Mouse (Mus musculus) adrenal gland, postnatal 36 days (tissue): Measurements from ENCODE around the gene Lman1l. TPM values are rescaled to one million over a fixed set of nuclear protein-coding genes. Genes with fewer than 3 reads are reported as not detected.

Experiments
- DNase-seq, 2 experiments: peaks; one replicate each; pipeline ENCODE4 v3.0.0; 2021; ENCODE audit warnings: mixed read lengths in 1 of 2
- total RNA-seq, 2 experiments: library from RNA; stranded (reverse); gene quantifications; 2 replicates each; pipeline ENCODE4 v1.2.3; 2021

The Lman1l gene
- total RNA-seq, 2 experiments from 2014 or later = not detected

DNA sequence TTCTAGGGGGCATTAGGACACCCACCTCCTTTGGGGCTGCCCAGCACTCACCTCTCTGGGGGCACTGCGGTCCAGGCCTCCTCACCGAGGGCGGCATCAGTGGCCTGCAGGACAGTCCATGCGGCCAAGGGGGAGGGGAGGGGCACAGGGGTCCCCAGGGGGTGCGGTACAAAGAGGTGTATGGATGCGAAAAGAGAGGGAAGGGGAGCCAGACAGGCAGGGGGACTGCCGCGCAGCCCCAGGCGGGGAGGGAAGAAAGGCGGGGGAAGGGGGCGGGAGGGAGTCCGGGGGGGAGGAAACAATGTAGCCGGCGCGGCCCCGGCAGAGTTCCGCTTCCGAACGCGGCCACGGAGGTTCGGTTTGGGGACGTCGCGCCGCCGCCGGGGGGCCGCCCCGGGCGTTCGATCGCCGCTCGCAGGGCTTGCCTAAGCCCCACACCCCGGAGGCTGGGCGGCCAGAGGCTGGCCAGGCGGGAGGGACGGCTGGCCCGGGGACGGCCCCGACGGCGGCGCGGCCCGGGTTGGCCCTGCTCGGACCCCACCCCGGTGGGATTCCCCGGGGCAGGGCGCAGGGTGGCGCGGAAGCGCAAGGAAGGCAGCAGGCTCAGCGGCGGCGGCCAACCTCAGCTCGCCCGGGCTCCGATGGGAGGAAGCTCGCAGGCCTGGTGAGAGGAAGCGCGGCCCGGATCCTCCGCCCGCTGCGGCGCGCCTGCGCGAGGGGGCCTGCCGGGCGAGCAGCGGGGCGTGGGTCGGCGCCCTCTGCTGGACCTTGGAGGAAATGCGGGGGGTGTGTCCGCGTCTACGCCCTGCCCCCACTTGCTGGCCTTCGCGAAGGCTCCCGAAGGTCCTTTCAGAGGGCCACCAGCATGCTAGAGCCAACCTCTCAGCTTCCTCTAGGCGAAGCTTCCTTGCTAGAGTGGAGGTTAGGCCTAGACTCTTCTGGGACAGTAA, 24.6 kb upstream of the Lman1l start:
- peak; percentile 96 for DNase-seq

DNA sequence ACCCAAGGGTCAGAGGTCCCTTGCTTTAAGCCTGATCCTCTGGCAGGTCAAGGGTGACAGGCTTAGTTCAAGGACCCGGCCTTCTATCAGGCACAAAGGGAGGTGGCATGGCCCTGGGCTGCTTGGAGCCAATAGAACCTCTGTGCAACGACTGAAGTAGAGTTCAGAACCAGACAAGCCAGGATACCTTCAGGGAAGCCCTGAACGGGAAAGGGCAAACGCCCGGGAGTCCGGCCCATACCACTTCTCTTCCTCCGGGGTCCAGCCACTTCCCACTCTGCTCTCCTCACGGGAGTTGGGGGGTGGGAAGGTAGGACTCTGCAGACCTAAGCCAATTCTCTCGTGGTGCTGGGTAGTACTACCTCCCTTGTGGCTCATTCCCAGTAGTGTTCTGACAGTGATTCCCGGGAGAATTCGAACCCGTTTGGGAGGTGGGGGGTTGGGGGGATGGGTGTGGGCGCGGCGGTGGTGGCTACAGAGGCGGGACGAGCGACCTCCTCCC, 23.9 kb upstream of the Lman1l start:
- peak; percentile 55 to 58 for DNase-seq

DNA sequence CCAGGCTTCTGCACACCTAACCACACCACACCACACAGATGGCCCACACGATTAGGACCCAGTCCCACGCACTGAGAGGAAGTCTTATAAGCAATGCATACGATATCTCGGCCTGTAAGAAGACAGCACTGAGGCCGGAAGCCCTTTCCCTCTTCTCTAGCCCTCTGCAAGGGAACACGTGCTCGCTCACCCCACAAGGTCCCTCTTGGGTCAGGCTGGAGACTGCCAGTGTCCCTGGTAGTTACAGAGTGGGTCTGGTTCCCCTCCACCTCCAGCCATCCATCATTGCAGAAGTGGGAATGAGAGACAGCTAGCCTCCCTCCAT, 23.2 kb upstream of the Lman1l start:
- DNase-seq = no peak

DNA sequence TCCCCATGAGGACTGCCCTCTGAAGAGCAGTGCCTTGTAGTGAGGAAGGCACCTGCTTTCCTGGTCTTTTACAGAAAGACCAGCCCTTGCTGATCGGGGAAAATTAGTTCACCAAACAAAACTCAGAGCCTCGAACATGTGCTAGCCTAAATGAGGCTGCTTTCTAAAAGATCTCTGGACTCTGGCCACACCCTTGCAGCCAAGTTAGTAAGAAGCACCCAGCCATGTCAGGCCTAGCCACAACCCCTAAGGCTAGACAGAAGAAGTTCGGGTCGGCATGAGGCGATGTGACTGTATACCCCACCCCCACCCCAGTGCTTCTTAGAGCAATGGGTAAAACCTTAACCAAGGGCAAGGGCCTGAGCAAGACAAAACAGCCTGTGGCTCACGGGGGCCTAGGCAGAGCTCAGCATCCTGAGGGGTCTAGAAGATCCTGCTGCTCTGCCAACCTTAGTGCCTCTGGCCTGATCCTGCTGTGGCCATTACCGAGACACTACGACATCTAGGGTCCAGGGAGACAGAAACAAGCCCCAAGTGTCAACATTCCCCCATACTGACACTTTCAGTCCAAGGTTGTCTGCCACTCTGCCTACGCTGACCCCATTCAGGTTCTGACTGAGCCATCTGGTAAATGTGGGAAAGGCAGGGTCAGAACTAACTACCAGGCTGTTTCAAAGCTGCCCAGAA, 22.7 kb upstream of the Lman1l start:
- no peak for DNase-seq

DNA sequence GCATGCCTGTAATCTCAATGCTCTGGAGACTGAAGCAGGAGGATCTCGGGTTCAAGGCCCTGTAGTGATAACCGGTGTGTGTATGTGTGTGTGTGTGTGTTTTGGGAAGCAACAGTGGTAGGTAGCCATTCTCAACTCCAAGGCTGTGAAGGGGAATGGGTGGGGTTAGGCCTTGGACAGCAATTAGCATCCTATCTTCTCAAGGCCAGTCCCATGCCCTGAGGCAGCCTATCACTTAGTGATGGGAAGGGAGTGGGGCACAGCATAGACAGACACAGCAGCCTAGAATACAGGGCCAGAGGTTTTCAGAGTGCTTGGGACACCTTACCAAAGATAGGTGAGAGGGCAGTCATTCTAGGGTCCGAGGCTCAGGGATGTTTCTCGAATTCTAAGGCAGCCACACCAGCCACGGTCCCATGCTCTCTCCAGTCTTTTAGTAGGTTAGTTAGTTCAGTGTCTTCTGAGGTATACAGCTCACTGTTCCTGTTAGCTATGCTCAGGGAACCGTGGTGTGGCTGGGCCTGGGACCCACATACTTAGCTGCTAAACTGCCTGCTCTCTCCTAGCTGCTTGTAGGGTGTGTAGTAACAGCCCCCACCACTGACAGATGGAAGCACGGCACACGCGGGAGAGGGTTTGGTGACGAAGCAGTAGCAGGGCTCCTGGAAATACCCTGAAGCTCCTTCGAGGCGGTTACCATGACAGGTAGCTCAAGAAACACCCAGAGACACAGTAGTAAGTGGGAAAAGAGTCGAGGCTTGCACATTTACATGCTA, 21.4 kb upstream of the Lman1l start:
- no peak for DNase-seq

DNA sequence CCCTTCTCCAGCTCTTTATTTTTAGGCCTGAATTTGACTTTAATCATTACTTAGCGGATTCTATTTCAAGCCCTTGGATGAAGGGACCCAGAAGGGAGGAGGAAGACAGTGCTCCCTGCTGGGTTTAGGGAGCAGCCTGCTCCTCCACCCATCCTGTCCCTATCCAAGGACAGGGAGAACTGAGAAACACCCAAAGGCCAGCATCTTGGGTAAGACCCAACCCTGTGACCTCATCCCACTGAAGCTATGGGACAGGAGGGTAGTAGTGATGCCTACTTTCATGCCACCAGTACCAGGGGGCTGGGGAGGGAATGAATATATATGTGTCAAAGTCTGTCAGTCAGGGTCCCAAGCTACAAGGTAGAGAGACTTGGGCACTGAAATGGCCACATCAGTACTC, 20.4 kb upstream of the Lman1l start:
- DNase-seq = peak; percentile 39 to 60

DNA sequence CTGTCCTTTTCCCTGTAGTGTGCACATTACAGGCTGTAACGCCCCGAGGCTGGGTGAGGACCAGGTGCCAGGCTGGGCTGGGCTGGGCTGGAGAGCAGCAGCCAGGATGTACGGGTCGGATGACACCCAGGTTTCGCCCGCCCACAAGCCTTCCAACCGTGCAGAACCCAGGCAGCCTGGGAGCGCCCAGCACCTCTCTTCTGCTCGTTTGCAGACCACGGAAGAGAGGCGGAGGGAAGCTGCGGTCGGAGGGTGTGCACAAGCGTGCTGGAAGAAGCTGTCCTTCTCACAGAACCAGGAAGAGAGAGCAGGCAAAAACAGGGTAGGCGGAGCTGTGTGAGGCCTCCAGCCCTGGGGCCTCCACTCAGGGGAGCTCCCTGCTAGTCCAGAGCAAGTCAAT, 19.8 kb upstream of the Lman1l start:
- DNase-seq = peak; percentile 55 to 69

DNA sequence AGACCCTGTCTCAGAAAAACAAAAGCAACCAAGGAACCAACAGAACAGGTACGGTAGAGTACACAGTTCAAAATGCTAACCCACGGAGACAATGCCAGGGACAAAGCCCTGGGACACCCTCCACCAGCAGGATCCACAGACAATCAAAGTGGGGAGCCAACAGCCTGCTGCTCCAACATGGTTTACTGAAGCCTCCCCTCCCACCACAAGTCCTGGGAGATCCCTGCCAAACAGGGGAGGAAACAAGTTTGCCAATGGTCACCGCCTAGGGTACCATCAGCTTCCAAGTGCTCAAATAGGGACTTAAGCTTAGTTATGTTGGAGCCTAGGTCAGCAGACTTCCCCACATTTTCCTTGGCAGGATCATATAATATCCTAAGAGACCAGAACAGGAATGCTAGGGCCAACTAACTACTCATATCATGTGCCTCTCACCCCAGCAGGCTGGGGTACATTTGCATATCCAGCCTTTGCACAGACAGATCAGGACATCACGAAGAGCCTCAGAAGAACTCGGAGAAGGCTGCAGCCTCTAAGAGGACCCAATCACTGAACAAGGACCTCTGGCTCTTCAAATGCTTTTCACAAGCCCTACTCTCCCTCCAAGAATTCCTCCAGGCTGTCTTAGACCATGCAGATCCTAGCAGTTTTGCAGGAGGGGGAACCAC, 19.2 kb upstream of the Lman1l start:
- no peak for DNase-seq

DNA sequence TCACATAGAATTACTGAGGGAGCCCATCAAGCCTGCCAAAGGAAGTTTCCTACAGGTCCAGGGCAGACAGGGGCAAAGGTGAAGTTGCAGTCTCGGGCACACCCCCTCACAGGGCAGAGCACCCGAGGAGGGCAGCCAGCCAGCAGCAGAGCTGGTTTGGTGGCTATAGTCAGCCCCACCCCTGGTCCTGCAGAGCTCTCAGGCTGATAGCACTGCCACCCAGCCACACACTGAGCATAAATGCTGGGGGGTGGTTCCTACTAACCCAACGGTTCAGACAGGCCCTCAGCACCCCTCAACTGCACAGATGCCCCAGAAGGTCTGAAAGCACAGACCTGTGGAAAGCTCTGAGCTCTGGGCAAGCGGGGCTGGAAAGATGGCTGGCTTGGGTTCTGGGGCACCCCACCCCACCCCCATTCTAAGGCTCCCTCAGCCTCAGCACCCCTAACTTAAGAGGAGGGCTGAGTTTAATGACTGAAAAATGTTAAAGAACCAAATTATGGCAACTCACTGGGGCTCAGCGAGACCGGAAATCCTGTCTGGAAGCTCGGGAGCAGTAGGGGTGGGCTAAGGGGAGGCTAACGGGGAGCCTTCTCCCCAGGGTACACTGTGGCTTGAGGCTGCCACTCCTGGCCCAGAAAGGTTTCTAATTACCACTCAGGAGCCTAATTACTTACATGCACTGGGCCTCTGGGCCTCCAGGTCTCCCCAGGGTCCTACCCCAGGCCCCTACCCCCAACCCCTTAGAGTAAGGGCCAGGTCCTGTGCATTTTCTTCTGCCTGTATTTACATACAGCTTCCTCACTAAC, 18.3 kb upstream of the Lman1l start:
- DNase-seq = peak; percentile 47 to 76

DNA sequence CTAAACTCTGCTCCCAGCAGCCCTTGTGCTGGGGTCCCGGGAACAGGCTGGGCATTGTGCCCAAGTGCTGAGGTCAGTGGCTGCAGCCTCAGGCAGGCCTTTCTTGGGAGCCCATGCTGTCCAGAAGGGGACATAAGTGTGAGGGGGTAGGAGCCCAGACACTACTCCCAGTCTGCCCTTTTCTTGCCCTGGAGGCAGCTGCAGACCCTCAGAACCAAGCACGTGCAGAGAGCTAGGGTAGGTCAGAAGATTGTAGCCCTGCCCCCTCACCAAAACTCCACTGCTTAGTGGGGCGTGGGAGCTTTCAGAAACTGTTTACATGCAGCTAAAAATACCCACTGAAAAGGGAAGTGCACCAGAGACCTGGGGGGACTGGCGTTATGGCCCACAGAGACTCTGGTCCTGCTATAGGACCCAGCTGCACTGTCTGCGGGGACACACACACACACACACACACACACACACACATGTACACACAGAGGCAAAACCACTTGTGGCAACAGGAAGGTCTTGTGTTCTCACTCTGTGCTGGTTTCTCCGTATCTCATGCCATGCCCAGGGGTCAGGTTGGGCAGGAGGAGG, 17.3 kb upstream of the Lman1l start:
- peak; percentile 63 to 77 for DNase-seq

DNA sequence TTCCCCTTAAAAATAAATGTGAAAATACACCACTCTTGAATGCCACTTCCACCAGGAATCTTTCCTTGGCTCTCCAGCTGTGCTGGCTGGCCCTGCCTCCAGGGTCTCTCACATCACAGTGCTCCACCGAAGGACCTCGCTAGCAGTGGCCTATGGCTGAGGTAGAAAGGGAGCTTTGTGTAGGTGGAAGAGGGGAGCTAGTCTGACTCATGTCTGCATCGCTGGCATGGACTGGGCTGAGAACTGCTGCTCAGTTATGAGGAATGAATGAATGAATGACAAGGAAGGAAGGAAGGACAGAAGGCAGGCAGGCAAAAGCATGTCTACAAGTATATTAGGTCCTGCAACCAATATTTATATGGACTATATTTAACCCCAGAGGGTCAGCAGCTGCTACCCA, 16.7 kb upstream of the Lman1l start:
- no peak for DNase-seq

DNA sequence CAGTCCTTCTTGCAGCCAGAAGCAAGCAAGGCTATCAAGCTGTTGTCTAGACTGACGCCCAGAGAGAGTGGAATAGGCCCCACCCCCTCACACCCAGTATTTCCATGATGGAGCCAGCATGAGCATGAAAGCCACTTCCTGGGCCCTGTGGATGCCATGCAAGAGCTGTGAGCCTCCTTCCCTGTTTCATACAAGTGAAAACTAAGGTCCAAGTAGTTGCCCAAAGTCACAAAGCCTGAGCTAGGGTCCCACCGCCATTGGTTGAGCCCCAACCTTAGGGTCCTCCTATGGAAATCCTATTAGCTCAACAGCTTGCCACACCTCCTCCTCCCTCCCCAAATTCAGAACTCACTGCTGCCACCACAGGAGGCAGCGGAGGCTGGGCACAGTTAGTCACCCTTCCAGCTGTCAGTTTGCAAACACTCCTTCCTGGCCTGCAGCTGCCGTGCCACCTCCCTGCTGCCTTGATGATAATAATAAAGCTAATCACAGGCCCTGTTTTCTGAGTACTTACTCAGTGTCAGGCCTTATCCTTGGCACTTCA, 13.0 kb upstream of the Lman1l start:
- DNase-seq = peak in 1 of 2 experiments; percentile 47

DNA sequence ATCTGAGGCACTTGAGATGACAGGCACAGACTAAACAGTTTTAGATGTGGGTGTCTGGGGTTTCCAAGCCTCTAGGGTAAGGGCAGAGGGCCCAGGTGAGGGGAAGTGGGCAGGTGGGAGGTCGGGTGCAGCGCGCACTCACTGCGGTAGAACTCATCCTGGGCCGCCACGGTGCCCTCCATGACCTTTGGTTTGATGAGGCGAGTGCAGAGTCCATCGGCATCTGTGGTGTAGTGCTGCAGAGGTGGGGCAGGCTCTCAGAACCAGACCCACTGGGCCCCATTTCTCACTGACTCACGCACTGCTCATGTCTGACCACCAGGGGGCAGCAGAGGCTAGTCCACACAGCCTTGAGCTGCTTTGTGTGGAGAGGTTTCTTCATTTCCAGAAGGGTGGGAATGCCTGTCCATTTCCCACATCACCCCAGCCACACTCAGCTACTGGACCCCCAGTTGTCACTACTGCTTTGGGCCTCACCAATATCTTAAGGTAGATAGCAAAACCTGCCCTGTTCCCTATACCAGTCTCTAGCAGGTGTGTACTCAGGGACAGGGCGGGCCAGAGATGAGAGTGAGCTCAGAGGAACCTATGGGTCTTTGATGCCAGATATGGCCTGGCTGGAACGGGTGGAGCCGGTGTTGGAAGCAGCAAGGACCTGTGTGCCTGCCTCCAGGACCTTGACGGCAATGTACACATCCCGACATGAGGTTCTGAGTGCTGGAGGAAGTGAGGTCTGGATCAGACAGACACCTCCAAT, 8.7 kb upstream of the Lman1l start:
- DNase-seq = peak; percentile 86 to 88

DNA sequence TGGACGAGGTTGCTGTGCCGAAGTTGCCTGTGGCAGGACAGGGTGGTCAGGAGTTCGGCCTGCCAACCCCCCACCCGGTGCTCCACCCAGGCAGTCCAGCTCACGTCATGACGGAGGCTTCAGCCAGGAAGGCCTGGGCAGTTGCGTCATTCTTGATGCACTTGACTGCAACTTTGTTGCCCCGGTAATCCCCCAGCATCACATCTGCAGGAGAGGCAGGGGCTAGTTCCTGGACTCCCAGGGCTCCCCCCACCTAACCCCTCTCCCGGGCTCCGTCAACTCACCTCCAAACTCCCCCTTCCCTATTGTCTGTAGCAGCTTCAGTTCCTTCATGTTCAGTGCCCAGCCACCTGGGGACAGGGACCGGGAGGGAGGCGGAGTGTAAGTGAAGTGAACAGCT, 8.1 kb upstream of the Lman1l start:
- DNase-seq = no peak

DNA sequence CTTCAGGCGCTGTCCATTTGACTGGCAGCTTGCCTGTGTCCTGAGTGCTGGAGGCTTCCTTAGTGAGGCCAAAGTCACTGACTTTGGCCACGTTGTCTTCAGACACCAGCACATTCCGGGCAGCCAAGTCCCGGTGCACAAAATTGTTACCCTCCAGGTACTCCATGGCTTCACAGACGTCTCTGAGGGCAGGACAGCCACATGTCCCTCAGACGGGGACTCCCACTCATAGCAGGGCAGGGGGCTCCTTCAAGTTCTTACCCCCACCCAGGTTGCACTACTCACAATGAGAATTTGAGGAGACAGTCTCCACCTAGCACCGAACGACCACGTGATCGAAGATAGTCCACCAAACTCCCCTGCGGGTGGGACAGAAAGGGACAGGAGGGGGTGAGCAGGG, 7.3 kb upstream of the Lman1l start:
- DNase-seq = no peak

DNA sequence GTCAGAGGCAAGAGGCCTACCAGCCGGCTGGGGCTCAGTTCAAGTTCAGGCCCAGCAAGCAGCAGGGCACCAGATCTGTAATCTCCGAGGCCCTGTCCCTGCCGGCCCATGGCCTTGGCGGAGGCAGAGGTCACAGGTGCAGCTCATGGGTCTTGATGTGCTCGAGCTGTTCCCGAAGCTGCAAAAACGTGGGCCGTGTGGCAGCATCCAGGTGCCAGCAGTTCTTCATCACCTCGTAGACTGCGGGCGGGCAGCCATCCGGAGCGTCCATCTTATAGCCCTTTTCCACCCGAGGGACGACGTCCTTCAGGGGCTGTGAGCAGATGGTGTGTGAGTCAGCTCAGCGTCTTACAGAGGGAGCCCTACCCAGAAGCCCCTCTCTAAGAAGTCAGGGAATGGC, 6.6 kb upstream of the Lman1l start:
- no peak for DNase-seq

DNA sequence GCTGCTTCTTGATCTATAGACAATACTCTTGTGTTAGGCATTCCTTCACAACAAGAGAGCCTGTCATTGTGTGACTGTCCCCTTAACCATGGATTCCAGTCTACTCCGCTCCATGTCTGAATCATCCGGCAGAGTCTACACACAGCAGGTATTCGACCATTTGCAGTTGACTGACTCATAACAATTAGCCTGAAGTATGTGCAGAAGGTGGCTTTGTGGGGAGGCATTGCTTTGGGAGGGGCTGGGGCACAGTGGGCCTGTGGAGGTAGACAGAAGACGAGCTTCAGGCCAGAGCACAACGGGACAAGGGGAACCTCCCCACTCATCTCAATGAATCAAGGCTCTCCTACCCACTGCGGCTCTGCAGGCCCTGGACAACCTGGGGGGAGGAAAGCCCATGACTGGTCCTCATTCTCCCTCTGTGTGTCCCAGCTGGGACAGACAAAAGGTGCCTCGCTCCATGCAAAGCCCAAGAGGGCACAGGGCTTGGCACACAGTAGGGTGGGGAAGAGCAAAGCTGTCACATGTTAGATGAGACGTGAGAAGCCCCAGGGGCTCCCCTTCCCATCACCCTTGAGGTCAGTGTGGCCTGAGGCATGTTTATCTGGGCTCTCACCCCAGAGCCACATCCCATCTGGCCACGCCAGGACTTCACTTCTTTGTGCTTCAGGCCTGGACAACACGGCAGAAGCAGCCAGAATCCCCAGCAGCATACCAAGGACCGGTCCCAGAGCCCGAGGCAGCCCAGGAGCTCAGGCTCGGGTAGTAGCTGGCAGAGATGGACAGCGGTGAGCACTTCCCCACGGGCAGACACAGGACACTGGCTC, 5.3 kb upstream of the Lman1l start:
- no peak for DNase-seq

DNA sequence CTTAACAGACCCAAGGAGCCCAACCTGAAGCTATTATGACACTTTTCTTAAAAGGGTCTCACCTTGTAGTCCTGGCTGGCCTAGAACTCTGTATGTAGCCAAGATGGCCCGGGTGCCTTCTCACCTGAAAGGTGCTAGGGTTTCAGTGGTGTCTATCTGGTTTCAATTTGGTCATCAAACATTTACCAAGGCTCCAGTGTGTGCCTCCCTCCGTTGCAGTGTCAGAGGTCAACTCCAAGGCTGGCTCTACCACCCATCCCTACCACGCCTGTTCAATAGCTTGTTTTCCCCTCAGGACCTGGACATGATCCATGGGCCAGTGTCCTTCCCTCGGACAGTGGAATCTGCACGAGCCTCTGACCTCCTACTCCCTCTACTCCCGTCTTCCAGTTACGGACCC, 3.7 kb upstream of the Lman1l start:
- no peak for DNase-seq

DNA sequence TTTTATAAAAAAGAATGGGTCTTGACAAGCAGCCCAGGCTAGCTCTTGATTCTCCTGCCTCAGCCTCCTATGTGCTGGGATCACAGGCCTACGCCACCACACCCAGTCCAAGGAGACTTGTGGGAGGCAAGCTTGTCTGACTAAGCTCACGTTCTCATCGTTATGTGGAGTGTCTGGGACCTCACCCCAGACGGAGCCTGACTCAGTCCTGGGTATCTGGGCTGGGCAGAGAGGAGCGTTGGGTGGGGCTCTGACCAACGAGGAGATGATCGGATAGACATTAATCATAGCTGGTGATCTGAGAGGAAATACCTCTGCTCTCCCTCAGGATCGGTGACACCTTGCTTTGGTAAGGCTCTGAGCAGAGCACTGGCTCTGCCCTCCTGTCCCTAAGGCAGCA, 1.7 kb downstream of the Lman1l start:
- no peak for DNase-seq
